Mouse (Mus musculus): ENCODE measurements around the gene Abcg2. TPM values are rescaled to one million over a fixed set of nuclear protein-coding genes. Genes with fewer than 3 reads are reported as not detected.

Abcg2 gene
- total RNA-seq (2023; ENCODE audit: inconsistent age) = 0.69 to 1.3 TPM (median 1.2 TPM) in 3 of 4 replicates, not detected in the other

GRCm38 (mm10) chr6:58584223-58584622, at the start of gene Abcg2:
TSS of gene Abcg2 (plus strand) at chr6:58584523.

Other genes with a start within 250 kb of the Abcg2 start
- gene Vmn1r30, start 141.1 kb upstream of the Abcg2 start, total RNA-seq (2023; ENCODE audit: inconsistent age) = not detected in 4 replicates
- not detected in 4 replicates for gene Vmn1r31, start 109.2 kb upstream of the Abcg2 start, total RNA-seq (2023; ENCODE audit: inconsistent age)
- gene Herc3, start 246.9 kb downstream of the Abcg2 start, total RNA-seq (2023; ENCODE audit: inconsistent age) = 96.2 to 102 TPM (median 98.5 TPM) in 4 replicates

All from B cell, adult (primary cell).